Mouse (Mus musculus) ES-E14 (cell line): Measurements from ENCODE around the gene Gm13762. TPM values are rescaled to one million over a fixed set of nuclear protein-coding genes. Genes with fewer than 3 reads are reported as not detected.

ENCODE experiments used
- DNase-seq: peaks from one replicate; pipeline ENCODE4 v3.0.0-alpha.2; 2013; ENCODE audit warnings: low read depth, low spot score
- H3K27ac ChIP-seq: 2 replicates; pipeline ENCODE4 v1.5.1; 2012; ENCODE audit warnings: low read depth, mild to moderate bottlenecking, low read length, moderate library complexity, mixed read lengths; ENCODE audit not compliant: poor library complexity, insufficient read depth, severe bottlenecking
- H3K36me3 ChIP-seq: 2 replicates; pipeline ENCODE4 v1.6.1; 2012; ENCODE audit warnings: mild to moderate bottlenecking, low read length, moderate library complexity, mixed read lengths; ENCODE audit not compliant: control insufficient read depth, poor library complexity, insufficient read depth, severe bottlenecking
- H3K4me1 ChIP-seq, 2 experiments: fragments of 150-350 bp in 1 of 2; sonication (generic) in 1 of 2; 2 replicates each; pipeline ENCODE4 v1.6.1; 2012; ENCODE audit warnings: low read length in 2 of 2, mild to moderate bottlenecking in 1 of 2, mixed read lengths in 1 of 2; ENCODE audit not compliant: control insufficient read depth in 2 of 2, insufficient read depth in 2 of 2, poor library complexity in 1 of 2
- H3K4me3 ChIP-seq, 2 experiments: fragments of 150-350 bp in 1 of 2; sonication (generic) in 1 of 2; 2 replicates each; pipeline ENCODE4 v1.5.1; 2012; ENCODE audit warnings: low read length in 2 of 2, low read depth in 1 of 2, mild to moderate bottlenecking in 1 of 2, mixed read lengths in 1 of 2; ENCODE audit not compliant: insufficient read depth in 1 of 2, poor library complexity in 1 of 2, severe bottlenecking in 1 of 2
- H3K9ac ChIP-seq: 2 replicates; pipeline ENCODE4 v1.6.1; 2012; ENCODE audit warnings: low read depth, mild to moderate bottlenecking, low read length, mixed read lengths; ENCODE audit not compliant: poor library complexity, insufficient read depth, severe bottlenecking
- H3K9me3 ChIP-seq: fragments of 150-350 bp; sonication (generic); 2 replicates; pipeline ENCODE4 v1.6.1; 2012; ENCODE audit warnings: low read depth, mild to moderate bottlenecking, low read length; ENCODE audit not compliant: control insufficient read depth, insufficient read depth
- CHD2 ChIP-seq: IDR thresholded peaks from 2 replicates; pipeline ENCODE4 v1.6.1; 2014; ENCODE audit warnings: mild to moderate bottlenecking, low read depth, low read length, inconsistent platforms
- HCFC1 ChIP-seq: IDR thresholded peaks from 2 replicates; pipeline ENCODE4 v1.6.1; 2012; ENCODE audit warnings: low read length, inconsistent platforms, borderline replicate concordance; ENCODE audit not compliant: insufficient read depth
- MAFK ChIP-seq: IDR thresholded peaks from 2 replicates; pipeline ENCODE4 v1.6.1; 2014; ENCODE audit warnings: mild to moderate bottlenecking, low read depth, low read length, inconsistent platforms; ENCODE audit not compliant: insufficient read depth
- ZC3H11A ChIP-seq: IDR thresholded peaks from 2 replicates; pipeline ENCODE4 v1.6.1; 2012; ENCODE audit warnings: low read depth, mild to moderate bottlenecking, inconsistent platforms, low read length, borderline replicate concordance
- ZNF384 ChIP-seq: IDR thresholded peaks from 2 replicates; pipeline ENCODE4 v1.6.1; 2012; ENCODE audit warnings: low read depth, low read length, inconsistent platforms
- in situ Hi-C, 2 experiments: fragments of 600-800 bp; cut with MboI; formaldehyde crosslinking; loops; one replicate each; pipeline ENCODE4 v1.15.1; 2025; ENCODE audit warnings: low sequenced_read_pairs in 2 of 2, inconsistent platforms in 1 of 2; ENCODE audit not compliant: unreplicated experiment in 2 of 2
- total RNA-seq: library from RNA; depleted of rRNA; stranded (reverse); fragments of 300-350 nt; gene quantifications from 2 replicates; pipeline ENCODE4 v1.2.3, GENCODE M21; 2012; rRNA removed

Gm13762 gene
- total RNA-seq, 1 experiment: not detected

DNA sequence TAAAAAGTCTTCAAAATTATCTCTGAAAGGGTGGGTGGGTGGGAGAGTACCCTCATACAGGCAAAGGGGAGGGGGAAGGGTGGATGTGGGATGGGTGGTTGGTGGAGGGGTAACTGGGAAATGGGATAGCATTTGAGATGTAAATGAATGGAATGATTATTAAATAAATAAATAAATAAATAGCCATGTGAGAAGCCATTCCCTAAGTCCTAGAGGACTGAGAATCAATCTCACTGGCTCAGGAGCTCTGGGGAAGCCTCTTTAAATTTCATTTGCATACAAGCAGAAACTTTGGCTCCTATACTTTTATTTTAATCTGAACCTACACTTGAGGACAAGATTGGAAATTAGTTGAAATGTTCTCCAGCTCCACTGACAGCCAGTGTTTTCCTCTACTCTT lies 26.4 kb downstream of the Gm13762 start, which contains the start of gene Olfr1212:
Gene Olfr1212, plus strand, starts transcription at position 301 of the 400 bp plus-strand sequence.
- DNase-seq: no peak
- in situ Hi-C loops: no loop called here
- H3K4me1 ChIP-seq: no peaks in the 10 kb centered on the region

DNA sequence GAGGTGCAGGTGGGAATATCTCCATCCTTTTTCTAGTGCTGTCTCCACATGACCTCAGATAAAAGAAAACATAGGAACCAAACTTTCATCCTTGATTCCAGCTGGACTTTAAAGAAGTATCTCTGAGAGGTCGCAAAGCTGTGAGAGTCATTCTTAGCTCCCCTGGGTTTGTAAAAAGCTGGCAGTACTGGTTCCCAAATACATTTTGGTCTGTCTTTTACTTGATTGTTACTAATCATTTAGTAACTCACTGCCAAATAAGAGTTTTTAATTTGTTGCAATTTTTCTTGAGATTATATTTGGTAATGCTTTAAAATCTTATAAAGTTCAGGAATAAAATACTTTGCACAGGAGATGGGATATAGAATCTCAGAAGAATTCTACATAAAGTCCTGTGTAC lies 42.1 kb downstream of the Gm13762 start, which contains the start of gene Olfr1211:
Gene Olfr1211, minus strand, starts transcription at position 101 of the 400 bp plus-strand sequence.
- TF ChIP-seq ZNF384 (no peak), CHD2 (no peak), ZC3H11A (no peak), HCFC1 (no peak), MAFK (no peak)
- H3K4me3 ChIP-seq: no peak within 1 kb of the TSS
- no peaks in the 10 kb centered on the region for H3K9me3 ChIP-seq
- DNase-seq: no peak
- H3K9ac ChIP-seq: no peak within 1 kb of the TSS
- in situ Hi-C loops: no loop called here
- no peaks in the 10 kb centered on the region for H3K4me1 ChIP-seq
- H3K27ac ChIP-seq: no peak within 1 kb of the TSS
- no peaks in the 10 kb centered on the region for H3K36me3 ChIP-seq

More for the DNA sequence above, 26.4 kb downstream of the Gm13762 start, which contains the start of gene Olfr1212:
- Histone ChIP-seq H3K36me3 (no peaks in the 10 kb centered on the region), H3K4me3 (no peak within 1 kb of the TSS), H3K27ac (no peak within 1 kb of the TSS), H3K9me3 (no peaks in the 10 kb centered on the region), H3K9ac (no peak within 1 kb of the TSS)
- TF ChIP-seq ZC3H11A (no peak), MAFK (no peak), HCFC1 (no peak), CHD2 (no peak), ZNF384 (no peak)

Other genes with a start within 250 kb of the Gm13762 start
- not detected in 2 replicates for gene Olfr1197, start 247.9 kb downstream of the Gm13762 start, total RNA-seq
- gene Olfr1198, start 228.9 kb downstream of the Gm13762 start, total RNA-seq: not detected in 2 replicates
- gene Olfr1199, start 219.8 kb downstream of the Gm13762 start, total RNA-seq: not detected in 2 replicates
- gene Olfr1200, start 209.8 kb downstream of the Gm13762 start, total RNA-seq: not detected in 2 replicates
- gene Olfr1201, start 187.2 kb downstream of the Gm13762 start, total RNA-seq: not detected in 2 replicates
- gene Olfr1202, start 165.8 kb downstream of the Gm13762 start, total RNA-seq: not detected in 2 replicates
- gene Olfr1205, start 150.5 kb downstream of the Gm13762 start, total RNA-seq: not detected in 2 replicates
- gene Olfr1204, start 131.0 kb downstream of the Gm13762 start, total RNA-seq: not detected in 2 replicates
- gene Olfr1206, start 117.0 kb downstream of the Gm13762 start, total RNA-seq: not detected in 2 replicates
- not detected in 2 replicates for gene Olfr1208, start 78.0 kb downstream of the Gm13762 start, total RNA-seq
- gene Olfr1209, start 65.1 kb downstream of the Gm13762 start, total RNA-seq: not detected in 2 replicates
- not detected in 2 replicates for gene Olfr1211, start 42.2 kb downstream of the Gm13762 start, total RNA-seq
- gene Olfr1212, start 26.3 kb downstream of the Gm13762 start, total RNA-seq: not detected in 2 replicates
- gene Olfr1214, start 12.4 kb upstream of the Gm13762 start, total RNA-seq: not detected in 2 replicates
- not detected in 2 replicates for gene Olfr1215, start 26.7 kb upstream of the Gm13762 start, total RNA-seq
- gene Olfr1216, start 38.1 kb upstream of the Gm13762 start, total RNA-seq: not detected in 2 replicates
- not detected in 2 replicates for gene Olfr1217, start 51.8 kb upstream of the Gm13762 start, total RNA-seq
- gene Olfr1218, start 80.9 kb upstream of the Gm13762 start, total RNA-seq: not detected in 2 replicates
- gene Olfr1219, start 103.2 kb upstream of the Gm13762 start, total RNA-seq: not detected in 2 replicates
- gene Olfr1220, start 126.6 kb upstream of the Gm13762 start, total RNA-seq: not detected in 2 replicates
- gene Olfr1221, start 137.0 kb upstream of the Gm13762 start, total RNA-seq: not detected in 2 replicates
- gene Olfr1222, start 152.8 kb upstream of the Gm13762 start, total RNA-seq: not detected in 2 replicates
- gene Olfr1223, start 171.3 kb upstream of the Gm13762 start, total RNA-seq: not detected in 2 replicates
- gene Olfr1224-ps1, start 183.8 kb upstream of the Gm13762 start, total RNA-seq: not detected in 2 replicates
- not detected in 2 replicates for gene Olfr1225, start 194.4 kb upstream of the Gm13762 start, total RNA-seq
- not detected in 2 replicates for gene Olfr1226, start 219.8 kb upstream of the Gm13762 start, total RNA-seq